Mouse (Mus musculus) T-helper 1 cell (primary cell): Measurements from ENCODE around the gene Pdxk.
"Not testable (repeated sequence)": the region's sequence is repeated elsewhere in the genome, so short reads cannot be mapped to it uniquely, and the experiment has no call there.

Experiments
- in situ Hi-C: fragments of 300-600 bp; cut with MboI, MseI; formaldehyde crosslinking; loops from one replicate; pipeline ENCODE4 v1.15.1; 2025; ENCODE audit warnings: high pct_unique_total_duplicates

Gene Pdxk

DNA sequence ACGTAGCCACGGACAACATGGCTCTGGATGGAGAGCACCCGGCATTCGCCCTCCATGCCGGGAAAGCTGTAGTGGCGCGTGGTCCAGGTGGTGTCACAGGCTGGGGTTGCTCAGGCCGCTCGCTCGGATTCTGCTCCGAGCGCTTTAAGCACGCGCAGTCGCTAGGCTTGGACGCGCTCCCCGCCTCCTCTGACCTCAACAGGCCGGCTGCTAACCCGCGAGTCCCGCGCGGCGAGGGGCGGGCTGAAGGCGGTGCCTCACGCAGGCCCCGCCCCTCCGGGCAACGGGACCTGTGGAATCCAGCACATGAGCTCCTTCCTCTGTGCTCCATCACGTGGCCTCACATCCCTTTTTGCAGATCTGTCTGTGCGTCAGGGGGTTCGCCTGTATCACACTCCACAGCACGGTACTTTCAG, at the start of gene Pdxk:
Pdxk (minus strand) TSS at position 184 of the 416 bp plus-strand sequence.
- in situ Hi-C loops = no loop called here

DNA sequence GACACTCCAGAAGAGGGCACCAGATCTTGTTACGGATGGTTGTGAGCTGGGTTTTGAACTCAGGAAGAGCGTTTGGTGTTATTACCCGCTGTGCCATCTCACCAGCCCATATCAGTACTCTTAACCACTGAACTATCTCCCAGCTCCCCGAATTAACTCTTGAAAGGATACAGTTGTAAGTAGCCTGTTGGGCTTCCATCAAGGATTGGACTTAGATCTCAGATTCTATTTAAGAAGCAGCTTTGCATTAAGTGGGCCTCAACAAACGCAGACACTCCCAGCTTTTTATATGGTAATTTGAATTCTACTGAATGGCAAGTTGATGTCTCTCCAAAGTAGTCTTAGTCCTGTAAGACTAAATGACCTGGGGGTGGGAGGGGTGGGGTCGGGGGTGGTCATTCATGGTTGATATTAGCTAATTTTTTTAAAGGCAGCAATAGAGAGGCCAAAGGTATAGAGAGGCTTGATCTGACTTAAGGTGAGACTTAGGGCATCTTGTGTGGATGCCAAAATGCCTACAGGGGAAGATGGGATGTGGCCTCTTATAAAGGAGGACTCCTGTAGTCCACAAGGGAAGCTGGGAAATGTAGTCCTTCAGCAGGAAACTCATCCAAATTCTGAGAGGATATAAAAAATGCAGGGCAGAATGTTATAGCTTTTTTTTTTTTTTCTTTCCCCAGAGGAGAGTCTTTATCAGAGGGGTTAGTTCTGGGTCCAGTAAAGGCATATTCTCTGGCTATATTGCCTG, 38.4 kb upstream of the Pdxk start:
- in situ Hi-C loops = no loop called here

DNA sequence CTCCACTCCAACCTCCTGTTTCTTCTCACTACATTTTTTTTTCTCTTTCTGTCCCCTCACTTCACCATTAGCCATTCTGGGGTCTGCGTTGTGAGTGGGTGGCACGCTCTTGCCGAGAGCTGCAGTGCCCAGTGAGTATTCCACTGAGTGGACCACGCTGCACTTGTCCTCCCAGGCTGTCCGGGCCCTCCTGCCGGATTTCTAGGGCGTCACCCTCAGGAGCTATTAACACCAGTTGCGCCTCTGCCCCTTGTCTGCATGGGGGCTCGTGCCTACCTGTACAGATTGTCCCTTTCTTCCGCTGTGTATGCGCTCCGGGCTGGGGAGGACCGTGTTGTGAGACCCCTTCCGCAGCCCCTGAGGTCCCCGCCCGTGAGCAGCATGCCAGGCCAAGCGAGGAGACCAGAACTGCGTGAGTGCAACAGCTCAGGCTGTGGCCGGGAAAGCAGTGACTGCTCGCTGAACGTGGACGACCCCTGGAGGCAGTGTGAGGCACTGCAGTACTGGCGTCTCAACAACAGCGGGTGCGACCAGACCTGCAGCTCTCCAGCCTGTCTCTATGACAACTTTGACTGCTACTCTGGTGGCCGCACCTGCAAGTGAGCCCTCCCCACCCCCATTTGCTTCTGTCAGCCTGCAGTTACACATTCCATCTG, 22.8 kb upstream of the Pdxk start:
- in situ Hi-C loops = no loop called here

DNA sequence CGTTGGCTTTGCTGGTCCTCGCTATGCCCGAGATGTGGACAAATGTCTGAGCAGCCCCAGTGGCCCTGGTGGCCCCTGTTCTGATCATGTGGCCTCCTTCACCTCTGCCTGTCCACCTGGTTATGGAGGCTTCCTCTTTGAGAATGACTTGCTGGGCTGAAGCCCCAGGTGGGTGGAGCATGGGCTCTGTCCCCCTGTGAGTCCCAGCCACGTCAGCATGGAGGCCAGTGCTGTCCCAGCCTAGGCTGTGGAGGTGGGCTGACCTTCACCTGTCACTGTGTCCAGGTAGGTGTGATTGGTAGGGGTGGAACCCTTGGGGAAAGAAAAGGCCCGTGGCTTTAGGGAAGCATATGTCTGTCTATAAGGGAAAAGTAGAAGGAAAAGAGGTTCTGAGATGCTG, 22.1 kb upstream of the Pdxk start:
- in situ Hi-C loops = no loop called here

DNA sequence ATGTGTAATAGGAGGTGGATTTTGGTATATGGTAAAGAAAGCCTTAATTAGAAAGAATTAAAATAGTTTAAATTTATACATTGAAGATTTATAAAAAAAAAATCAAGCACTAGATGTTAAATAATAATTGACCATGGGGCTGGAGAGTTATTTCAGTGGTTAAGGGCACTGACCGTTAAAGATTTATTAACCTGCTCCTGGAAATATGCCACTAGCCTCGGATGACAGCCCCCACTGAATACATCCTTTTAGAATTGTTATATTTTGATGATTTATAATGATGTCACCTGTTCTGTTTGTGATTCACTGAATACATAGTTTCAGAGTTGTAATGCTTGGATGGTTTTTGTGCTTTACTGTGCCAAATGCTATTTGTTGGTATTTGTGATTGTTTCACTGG, 20.6 kb upstream of the Pdxk start:
- in situ Hi-C loops = not testable (repeated sequence)

DNA sequence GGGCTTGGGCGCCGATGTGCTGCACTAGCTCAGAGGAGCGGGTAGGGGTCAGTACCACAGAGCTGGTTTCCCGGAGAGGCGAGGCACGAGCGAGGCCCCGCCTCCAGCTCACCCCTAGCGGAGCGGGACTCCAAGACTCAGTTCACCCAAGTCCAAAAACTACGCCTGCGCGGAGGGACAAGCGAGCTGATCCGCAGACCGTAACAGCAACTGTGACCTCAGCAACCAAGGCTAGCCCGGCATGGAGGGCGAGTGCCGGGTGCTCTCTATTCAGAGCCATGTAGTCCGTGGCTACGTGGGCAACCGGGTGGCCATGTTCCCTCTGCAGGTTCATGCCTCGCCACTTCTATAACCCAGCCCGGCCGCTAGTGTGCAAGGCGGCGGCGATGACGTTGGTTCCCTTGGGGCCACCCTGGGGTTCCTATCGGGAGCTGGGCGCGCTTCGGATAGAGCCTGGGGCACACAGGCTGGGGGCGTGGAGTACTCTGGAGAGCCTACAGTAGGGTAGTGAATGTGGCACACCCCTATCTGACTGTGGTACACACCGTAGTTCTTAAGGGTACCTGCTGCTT, 17.2 kb upstream of the Pdxk start:
- in situ Hi-C loops = no loop called here

DNA sequence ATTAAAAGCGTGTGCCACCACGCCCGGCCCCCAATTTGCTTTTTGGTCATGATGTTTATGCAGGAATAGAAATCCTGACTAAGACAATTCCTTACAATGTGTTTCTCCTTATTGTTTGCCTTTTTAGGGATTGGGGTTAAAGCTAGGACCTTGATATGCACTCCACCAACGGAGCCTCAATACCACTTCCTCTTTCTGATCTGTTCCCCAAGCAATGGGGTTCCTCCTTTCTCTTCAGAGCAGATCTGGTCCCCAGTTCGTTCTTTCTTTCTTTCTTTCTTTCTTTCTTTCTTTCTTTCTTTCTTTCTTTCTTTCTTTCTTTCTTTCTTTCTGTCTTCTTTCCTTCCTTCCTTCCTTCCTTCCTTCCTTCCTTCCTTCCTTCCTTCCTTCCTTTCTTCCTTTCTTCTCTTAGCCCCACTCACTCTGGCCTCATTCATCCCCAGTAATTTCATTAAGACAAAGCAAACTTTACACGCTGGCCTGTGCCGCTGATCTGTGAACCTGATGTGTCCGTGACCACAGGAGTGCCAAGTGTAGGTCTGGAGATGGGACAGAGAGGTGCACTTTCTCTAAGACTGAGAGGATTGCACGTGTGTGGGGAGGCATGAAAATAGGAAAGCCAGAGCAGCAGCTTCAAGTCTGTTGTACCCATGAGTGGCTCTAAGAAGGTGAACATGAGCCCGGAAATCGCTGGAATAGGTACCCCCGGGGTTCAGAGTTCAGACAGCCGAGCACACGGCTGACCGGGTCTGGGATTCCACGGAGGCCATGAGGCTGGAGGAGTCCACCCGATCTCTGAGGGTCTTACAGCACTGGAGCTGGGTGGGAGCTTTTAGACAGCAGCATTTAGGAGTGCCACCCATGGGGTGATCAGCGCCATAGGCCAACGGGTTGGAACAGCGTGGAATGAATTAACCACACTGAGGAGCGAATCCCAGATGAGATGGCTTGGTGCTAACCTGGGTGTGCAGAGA, 16.5 kb upstream of the Pdxk start:
- in situ Hi-C loops = no loop called here

DNA sequence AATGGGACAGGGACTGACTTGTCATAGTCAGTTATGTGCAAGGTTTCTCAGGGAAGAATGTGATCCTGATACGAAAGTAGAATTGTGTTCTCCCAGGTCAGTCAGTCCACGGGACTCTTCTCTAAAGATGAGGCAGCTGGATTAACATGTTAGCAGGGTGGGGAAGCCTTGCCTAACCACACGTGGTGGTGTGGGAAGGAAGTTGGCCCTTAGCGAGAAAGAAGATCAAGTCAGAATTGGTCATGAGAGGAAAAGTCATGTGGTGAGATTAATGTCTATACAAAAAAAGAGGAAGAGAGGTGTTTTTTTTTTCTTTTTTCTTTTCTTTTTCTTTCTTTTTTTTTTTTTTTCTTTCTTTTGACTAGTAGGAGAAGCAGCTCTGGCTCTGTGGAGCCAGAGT, 12.0 kb upstream of the Pdxk start:
- in situ Hi-C loops = no loop called here

DNA sequence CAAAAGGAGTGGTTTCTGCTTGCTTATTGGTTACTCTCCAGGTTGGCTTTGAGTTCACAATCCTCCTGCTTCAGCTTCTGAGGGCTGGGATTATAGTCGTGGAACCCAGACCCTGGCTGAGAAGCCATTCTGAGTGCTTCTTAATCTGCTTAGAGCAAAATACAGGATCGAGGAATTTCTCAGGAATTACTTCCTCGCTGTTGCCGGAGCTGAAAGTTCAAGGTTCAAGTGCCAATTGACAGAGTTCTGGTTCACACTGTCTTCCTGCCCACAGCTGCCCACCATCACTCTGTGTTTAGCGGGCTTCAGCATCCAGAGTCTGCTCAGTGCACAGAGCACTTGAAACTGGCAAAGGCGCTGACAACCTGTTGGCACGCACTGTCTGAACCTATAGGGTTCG, 10.0 kb upstream of the Pdxk start:
- in situ Hi-C loops = no loop called here

DNA sequence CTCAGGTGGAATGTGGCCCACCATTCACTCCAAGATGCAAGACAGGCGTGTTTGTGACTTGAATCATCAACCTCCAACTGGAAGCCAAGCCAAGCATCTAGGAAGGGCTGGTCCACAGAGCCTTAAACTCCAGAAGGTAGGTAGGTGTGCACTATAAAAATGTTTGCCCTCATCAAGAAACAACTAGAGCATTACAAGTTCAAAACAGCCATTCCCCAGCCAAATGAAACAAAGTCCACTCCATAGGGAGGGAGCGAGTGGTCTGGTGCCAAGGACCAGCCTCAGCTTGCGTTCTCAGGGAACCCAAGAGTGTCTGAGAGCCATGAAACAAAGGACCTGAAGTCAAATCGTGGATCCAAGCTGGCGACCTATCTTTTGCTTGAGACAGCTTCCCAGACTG, 8.7 kb upstream of the Pdxk start:
- in situ Hi-C loops = no loop called here

DNA sequence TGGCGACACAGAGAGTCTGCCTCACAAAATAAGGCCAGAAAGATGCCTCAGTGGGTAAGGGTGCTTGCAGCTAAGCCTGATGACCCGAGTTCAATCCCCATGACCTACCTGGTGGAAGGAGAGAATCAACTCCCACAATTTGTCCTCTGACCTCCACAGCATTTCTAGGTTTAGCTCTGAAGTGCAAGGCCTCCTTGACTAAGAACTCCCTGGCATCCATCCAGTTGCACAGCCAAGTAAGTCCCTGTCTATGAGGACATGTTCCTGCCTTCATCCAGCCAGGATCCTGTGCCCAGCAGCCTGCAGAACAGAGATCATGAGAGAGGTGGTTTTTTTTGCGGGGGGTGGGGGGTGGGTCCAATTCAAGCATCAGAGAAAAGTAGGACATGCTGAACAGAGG, 7.3 kb upstream of the Pdxk start:
- in situ Hi-C loops = no loop called here

DNA sequence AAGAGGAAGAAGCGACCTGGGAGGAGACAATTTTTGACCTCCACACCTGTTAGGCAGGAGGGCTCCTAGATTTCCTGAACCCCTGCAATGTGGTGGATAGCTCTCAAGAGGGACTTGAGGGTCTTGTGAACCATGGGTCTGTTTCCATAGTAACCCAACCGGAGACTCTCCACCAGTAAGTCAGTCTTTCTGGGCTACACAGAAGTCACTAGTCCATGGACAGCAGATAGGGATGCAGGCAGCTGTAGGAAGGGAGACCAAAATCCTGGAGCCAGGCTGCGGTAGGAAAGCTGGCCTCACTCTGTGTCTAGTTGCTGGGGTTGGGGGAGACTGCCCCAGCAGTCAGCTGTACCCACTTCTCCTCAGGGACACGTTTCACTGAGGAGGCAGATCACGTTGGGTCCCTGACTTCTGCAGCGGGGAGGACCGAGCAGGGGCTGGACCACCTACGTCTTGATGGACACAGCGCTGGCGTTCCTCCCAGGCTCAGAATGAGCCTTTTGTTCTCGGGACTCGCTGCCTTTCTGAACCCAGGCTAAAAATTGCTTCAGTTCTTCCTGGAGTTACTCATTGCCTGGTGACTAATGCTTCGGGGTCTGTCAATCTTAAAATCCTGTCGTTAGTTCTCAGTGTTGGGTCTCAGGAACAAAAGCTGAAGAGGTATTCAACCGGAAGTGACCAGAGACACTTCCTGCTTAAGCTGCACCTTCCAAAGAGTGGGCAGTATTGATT, 6.0 kb upstream of the Pdxk start:
- in situ Hi-C loops = no loop called here

DNA sequence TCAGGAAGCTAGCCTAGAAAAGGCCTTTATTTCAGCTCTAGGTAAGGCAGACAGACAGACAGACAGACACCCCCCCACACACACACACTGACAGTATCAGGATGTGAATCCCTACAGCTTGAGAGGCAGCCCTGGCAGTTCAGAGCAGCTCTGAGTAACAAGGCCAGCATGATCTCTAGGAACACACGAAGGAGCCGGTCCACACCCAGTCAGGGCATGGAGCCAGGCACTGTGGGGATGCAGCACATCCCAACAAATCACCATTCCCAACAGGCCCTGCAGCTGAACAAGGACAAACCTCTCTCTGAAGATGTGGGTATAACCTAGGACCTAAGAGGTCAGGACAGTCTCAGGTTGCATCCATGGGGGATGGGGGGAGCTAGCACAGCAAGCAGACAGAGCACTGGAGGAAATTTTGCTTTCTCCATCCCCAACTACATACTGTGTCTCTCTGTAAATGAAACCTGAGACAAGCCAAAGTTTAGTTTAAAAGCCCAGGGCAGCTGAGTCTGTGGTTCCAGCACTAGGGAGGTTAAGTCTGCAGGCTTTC, 3.1 kb upstream of the Pdxk start:
- in situ Hi-C loops = no loop called here

DNA sequence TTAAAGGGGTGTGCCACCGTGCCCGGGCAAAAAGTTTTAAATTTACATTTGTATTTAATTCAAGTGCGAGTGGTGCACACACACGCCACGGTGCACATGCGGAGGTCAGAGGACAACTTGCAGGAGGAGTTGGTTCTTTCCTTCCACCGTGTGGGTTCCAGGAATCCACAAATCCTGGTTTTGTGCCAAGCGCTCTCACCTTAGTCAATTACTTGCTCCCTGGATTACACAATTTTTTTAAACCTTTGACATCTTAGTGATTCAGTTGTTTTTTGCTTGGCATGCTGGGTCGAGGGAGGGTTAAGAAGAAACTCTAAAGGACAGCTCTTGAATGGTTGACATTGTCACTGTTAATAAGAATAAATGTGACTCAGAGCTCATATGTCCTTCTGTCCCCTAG, 1.9 kb upstream of the Pdxk start:
- in situ Hi-C loops = no loop called here

DNA sequence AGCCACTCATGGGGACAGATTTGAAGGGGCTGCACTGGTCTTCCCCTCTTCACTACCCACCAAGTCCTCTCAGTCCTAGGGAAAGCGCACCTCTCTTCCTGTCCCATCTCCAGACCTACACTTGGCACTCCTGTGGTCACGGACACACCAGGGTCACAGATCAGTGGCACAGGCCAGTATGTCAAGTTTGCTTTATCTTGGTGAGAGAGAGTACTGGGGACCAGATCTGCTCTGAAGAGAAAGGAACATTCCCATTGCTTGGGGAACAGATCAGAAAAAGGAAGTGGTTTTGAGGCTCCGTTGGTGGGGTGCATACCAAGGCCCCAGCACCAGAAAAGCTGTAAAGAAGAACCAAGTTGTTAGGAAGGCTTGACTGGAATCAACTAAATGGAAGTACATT, 697 bp upstream of the Pdxk start:
- in situ Hi-C loops = no loop called here

DNA sequence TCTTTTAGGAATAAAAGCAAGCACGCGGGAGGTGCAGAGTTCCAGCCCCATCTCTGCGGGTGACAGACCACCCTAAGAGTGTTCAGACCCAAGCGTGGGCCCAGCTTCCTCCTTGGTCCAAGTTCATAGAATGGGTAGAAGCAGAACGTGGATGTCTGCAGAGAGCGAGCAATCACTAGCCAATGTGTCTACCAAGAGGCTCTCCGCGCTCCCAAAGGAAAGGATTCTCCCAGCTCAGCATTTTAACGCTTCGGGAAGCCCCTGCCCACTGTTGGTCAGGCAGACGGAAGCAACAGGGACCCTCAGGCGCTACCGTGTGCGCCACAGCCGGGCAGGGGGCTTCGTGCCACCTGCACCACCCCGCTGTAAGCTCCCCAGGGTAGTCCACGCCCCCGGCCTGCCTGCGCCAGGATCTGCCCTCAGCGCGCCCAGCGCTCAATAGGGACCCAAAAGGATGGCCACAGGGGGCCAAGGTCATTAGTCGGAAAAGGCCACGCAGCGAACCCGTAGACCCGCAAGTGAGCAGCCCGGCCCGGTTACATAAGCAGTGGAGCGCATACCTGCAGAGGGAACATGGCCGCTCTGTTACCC, 479 bp downstream of the Pdxk start:
- in situ Hi-C loops = no loop called here

DNA sequence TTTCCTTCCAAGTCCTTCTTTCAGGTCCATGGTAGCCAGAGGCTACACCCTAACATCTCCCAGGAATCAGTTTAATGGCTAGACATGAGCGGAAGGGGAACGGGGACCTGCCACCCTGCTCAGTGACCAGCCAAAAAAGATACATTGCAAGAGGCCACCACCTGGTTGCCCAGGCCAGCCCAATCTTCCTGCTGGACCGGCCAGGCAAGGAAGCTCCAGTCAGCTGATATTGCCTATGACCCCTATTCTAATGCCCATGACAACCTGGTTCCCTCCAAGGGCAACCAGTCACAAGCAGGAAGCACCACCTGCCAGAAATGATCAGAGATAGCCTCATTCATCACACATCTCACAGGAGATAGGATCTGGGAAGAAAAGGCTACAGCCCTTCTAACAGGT, 1.0 kb downstream of the Pdxk start:
- in situ Hi-C loops = no loop called here

DNA sequence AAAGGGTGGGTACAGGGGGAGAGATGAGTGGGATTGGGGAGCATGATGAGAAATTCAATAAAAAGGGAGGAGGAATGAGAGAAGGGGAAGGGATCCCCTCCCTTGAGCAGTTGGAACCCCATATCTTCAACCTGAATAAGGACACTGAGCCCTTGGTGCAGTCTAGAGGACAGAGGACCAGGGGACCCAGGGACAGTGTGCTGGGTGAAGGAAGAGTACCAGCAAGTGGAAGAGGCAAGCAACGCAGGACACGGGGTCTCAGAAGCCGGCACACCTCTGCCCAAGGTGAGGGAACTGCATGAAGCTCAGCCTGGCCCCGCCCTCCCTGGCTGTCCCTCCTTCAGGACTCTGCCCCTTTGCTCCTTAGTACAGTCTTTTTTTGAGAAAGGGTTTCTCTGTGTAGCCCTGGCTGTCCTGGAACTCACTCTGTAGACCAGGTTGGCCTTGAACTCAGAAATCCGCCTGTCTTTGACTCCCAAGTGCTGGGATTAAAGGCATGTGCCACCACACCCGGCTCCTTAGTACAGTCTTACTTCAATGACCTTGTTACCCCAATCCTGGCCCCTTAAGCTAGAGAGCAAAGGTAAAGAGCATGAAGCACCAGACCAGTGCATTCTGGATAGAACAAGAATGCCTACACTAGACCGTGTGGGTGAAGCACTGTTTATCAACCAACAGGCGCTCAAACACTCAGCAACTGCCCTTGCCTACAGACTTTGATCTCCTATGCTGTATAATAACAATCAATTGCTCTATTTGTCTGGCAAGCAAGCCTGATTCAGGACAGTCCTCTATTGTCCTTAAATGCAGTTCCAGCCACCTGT, 1.6 kb downstream of the Pdxk start:
- in situ Hi-C loops = no loop called here

DNA sequence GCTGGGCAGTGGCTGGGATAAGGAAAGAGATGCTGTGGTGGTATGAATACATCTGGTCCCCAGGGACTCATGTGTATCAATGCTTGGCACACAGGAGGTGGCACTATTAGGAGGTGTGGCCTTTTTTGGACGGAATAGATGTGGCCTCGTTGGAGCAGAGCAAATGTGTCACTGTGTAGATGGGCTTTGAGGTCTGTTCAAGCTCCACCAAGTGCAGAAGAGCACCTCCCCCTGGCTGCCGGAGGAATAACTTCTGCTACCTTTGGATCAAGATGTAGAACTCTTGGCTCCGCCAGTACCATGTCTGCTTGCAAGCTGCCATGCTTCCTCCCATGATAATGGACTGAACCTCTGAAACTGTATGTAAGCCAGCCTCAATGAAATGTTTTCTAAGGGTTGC, 3.0 kb downstream of the Pdxk start:
- in situ Hi-C loops = no loop called here

DNA sequence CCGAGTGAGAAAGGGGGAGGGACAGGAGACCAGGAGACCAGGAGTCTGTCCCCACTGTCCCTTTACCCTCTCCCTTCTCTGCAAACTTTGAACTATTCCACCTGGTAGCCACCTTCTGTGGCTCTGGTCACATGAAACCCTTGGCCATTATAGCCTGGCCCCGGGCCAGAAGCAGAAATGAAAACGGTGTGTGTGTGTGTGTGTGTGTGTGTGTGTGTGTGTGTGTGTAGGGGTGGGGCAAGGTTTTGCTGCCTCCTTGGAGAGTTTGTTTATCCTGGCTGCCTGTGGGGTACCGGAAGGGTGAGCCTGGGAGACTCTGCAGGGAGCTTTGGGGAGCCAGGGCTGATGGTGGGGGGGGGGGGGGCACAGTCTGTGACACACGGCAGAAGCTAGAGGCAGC, 4.3 kb downstream of the Pdxk start:
- in situ Hi-C loops = no loop called here
